Mouse (Mus musculus) liver, adult (tissue): ENCODE measurements around the gene Nppa.

Experiments used
- GATA4 ChIP-seq: IDR thresholded peaks from 2 replicates; pipeline ENCODE4 v1.6.1; 2014; ENCODE audit warnings: mild to moderate bottlenecking, low read length; ENCODE audit not compliant: insufficient replicate concordance

Gene Nppa

GRCm38 (mm10) chr4:148000202-148000772 lies at the start of gene Nppa:
Gene Nppa, plus strand, starts transcription at chr4:148000722.
- no peak for TF ChIP-seq GATA4

DNA sequence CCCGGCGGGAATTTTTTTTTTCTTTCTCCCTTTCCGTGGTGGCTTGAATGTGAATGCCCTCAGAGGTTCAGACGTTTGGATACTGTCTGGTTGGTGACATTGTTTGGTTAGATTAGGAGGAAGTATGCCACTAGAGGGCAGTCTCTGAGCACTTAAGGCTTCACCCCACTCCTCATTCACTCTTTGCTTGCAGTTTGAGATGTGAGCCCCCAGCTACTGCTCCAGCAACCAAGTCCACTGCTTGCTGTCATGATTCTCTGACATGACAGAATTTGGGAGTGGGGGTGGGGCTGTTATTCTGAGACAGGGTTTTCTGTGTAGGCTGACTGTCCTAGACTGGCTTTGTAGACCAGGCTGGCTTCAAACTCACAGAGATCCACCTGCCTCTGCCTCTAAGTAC lies 46.9 kb upstream of the Nppa start:
- TF ChIP-seq GATA4: no peak

DNA sequence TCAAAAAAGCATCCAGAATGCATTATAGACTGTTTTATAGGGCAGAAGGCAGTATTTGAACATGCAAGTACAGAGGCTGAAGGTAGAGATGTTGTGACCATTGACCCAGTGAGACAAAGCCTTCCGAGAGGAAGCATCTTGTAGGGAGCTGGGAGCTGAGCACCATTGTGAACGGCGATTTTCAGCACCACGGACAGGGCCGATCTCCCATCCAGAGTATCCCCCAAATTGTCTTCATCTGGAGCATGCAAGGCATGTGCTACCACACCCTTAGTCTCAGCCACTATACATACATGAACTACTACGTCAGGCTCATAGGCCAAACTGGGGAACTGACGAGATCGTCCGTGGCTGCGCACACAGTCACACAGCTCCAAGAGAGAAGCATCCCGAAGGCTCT lies 43.4 kb upstream of the Nppa start:
- no peak for TF ChIP-seq GATA4

DNA sequence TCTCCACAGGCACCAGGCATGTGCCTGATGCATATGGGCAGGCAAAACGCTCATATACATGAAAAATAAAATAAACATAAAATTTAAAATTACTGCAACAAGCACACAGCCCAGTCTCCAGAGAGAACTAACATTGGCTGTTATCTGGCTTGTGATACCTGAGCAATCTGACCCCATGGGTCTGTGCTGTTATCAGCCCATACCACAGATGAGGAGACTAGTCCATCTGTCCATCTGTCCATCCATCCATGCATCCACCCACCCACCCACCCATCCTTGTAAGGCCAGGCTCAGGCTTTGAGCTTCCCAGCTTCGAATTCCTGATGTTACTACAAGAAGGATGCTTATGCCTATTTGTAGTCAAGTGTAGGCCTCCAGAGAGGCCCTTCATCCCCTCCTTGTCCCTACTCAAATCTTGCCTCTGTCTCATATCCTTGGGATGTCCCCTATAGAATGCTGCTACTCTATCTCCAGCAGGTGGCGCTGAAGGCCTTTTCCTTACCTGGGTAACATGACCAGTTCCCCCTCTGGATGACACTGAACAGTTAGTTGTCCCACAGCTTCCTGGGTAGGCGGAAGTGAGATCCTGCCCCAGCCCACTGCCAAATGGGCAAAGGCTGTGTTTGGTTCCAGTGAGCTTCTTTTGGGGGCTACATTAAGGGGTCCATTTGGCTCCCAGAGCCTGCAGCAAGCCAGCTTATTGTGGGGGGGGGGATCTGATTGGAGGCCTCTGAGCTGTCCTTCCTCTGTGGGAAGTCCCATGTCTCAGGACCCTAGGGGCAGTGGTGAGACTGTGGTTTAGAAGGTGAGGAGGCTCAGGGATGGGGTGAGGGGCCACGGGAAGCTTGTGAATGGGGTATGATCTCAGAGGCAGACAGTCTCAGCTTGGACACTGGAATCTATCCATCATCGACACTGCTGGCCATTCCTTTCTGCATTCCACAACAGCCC lies 40.4 kb upstream of the Nppa start:
- no peak for TF ChIP-seq GATA4

GRCm38 (mm10) chr4:147962781-147963180 lies 37.7 kb upstream of the Nppa start:
- no peak for TF ChIP-seq GATA4

DNA sequence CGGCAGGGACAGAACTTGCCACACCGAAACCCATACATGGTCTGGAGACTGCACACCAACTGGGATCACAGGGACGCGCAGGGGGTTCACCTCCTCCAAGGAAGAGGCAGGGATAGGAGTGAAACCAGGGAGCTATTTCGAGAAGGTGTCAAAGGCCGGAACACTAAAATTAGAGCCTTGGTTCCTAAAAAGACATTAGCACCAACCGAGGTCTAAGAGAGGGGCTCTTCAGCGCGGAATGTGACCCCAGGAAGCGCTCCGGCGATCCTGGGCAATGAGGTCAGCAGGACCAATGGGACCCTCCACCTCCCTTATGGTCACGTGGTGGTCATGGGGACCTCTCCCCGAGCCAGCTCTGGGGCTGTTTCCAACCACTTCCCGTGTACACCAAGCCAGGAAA lies 36.9 kb upstream of the Nppa start:
- no peak for TF ChIP-seq GATA4

- no peak for TF ChIP-seq GATA4
Observed at GRCm38 (mm10) chr4:147965712-147966111, 34.8 kb upstream of the Nppa start.

DNA sequence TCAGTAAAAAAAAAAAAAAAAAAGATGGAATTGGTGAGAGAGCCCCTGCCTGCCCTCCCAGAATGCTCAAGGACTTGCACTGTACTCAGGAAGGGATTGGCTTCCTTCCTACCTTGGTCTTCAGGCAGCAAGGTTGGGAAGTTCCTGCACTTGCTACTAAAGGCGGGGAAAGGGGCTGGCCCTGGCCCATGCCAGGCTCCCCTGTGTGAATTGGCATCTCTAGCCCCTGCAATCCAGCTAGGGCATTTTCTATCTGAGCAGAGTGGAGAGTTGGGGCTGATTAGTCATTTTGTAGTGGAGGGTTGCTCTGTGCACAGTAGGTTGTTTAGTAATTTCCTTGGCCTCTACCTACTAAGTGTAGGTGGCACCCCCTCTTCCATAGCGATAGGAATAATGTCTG lies 31.7 kb upstream of the Nppa start:
- TF ChIP-seq GATA4: no peak

GRCm38 (mm10) chr4:147969337-147969736 lies 31.2 kb upstream of the Nppa start:
- TF ChIP-seq GATA4: no peak

DNA sequence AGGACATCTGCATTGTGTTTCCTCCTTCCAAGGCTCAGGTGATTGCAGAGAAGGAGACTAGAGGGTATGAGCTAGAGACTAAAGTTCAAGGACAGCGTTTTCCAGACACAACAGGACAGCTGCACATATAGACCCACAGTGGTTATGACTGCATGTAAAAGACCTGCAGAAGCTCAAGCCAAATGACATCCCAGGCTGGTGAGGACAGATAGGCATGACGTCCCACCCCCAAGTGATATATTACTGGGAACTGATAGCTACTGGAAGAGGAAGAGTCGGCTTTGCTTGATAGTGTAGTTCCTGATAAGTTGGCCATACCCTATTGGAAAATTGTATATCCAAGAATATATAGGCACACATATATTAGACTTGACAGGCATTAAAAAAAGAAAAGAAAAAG lies 24.3 kb upstream of the Nppa start:
- TF ChIP-seq GATA4: no peak

- TF ChIP-seq GATA4: no peak
Observed at GRCm38 (mm10) chr4:147977726-147978125, 22.8 kb upstream of the Nppa start.

- TF ChIP-seq GATA4: no peak
Observed at GRCm38 (mm10) chr4:147978391-147978790, 22.1 kb upstream of the Nppa start.

DNA sequence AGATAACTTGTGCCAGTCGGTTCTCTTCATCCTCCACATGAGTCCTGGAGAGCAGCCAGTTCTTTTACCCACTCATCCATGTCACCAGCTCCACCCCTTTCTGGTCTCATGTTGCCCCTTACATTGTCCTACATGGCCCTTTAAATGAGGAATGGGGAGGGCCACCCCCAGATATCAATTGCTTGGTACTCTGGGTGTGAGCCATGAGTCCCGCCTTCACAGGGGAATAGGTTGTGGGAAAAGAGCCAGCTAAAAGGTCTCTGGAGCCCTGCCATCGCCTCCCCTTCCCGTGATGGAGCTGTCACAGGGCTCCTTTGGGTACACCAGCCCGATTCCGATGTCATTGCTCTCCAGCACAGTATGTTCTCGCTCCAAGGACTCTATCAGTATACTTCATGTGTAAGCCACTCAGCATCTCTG lies 21.1 kb upstream of the Nppa start:
- TF ChIP-seq GATA4: no peak

DNA sequence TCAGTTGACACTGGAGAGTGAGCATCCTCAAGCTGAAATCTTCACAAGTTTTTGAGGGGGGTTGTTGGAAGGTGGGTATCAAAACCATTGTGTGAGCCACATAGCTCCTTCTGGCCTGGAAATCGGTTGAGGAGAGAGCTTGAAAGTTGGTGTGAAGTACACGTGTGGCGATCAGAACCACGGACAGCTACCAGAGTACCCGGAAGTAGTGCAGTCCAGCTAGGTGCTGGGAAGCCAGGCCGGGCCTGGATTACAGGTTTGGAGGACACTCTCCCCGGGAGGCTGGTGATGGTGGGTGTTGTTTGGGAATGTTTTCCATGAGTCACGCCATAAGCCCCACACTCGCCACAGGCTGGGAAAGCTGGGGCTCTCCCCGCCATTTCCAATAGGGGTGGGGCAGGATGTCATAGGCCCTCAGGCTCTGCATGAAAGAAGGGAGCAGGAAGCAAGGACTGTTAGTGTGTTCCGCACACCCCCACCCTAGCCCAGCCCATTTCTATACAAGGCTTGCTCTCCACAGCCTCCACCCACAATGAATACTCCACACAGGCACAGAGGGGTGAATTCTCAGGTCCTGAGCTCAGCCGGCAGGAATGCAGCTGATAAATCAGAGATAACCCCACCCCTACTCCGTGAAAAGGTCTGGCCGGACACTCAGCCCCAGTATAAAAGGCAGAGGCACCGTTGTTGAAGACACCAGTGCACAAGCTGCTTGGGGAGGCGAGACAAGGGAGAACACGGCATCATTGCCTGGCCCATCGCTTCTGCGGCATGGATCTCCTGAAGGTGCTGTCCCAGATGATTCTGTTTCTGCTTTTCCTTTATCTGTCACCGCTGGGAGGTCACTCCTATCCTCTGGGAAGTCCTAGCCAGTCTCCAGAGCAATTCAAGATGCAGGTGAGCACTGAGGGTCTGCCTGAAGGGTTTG lies 15.1 kb upstream of the Nppa start, which contains the start of gene Nppb:
Gene Nppb (plus strand): TSS at position 584 of the 928 bp plus-strand sequence.
- TF ChIP-seq GATA4: no peak

DNA sequence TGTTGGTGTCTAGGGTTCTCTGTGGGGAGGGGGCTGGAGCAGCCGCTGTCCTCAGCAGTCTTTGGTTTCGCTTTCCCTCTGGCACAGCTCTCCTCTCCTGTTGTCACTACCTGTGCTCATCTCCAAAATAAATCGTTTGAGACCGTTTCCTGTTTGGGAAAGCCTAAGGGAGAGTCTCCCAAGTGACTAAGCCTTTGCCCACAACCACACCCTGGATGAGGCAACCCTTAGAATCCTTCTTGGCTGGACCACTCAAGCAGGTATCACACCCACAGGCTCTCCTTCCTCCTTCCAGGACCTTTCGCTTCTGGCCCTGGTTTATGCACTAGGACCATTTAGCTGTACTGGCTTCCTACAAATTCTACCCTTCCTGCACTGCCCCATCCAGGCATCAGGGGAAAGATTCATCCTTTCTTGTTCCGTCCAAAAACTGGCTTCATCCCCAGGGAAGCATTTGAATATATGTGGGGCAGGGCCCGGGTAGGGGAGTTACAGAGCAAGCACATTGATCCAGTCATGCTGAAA lies 6.9 kb upstream of the Nppa start:
- TF ChIP-seq GATA4: no peak
